Mouse (Mus musculus) neural tube, embryonic 13.5 days (tissue): ENCODE measurements around the gene Hemk1. TPM values are rescaled to one million over a fixed set of nuclear protein-coding genes. Genes with fewer than 3 reads are reported as not detected.

Experiments
- ATAC-seq: fragments of 200-750 bp; cut with Nextera tagmentation; 2 replicates; pipeline ENCODE4 v1.8.0; 2017; ENCODE audit warnings: low read depth, mild to moderate bottlenecking, moderate TSS enrichment, moderate library complexity
- H3K27ac ChIP-seq: fragments of 300-500 bp; sonication (generic); replicated peaks from 2 replicates; pipeline ENCODE4 v1.5.1; 2015; ENCODE audit warnings: moderate library complexity, mild to moderate bottlenecking, inconsistent platforms
- H3K27me3 ChIP-seq: fragments of 300-500 bp; sonication (generic); 2 replicates; pipeline ENCODE4 v1.6.1; 2015; ENCODE audit warnings: mild to moderate bottlenecking, inconsistent platforms
- H3K36me3 ChIP-seq: fragments of 300-500 bp; sonication (generic); 2 replicates; pipeline ENCODE4 v1.6.1; 2015; ENCODE audit warnings: mild to moderate bottlenecking, inconsistent platforms
- H3K4me1 ChIP-seq: fragments of 300-500 bp; sonication (generic); replicated peaks from 2 replicates; pipeline ENCODE4 v1.6.1; 2015; ENCODE audit warnings: inconsistent platforms
- H3K4me2 ChIP-seq: fragments of 300-500 bp; sonication (generic); 2 replicates; pipeline ENCODE4 v1.6.1; 2015; ENCODE audit warnings: inconsistent platforms, mild to moderate bottlenecking, moderate library complexity
- H3K4me3 ChIP-seq: fragments of 300-500 bp; sonication (generic); 2 replicates; pipeline ENCODE4 v1.5.1; 2015; ENCODE audit warnings: mild to moderate bottlenecking, inconsistent platforms
- H3K9ac ChIP-seq: fragments of 300-500 bp; sonication (generic); 2 replicates; pipeline ENCODE4 v1.6.1; 2015; ENCODE audit warnings: moderate library complexity, mild to moderate bottlenecking, inconsistent platforms
- H3K9me3 ChIP-seq: fragments of 300-500 bp; sonication (generic); 2 replicates; pipeline ENCODE4 v1.6.1; 2016; ENCODE audit warnings: inconsistent platforms
- WGBS: fragments of 180-500 bp; shearing (Covaris S2); methylation state at CpG from one replicate; pipeline ENCODE4 v1.1.7; 2015; 5-methylcytosine and 5-hydroxymethylcytosine counted together
- polyA plus RNA-seq: library from polyadenylated mRNA; unstranded; fragments of >200 nt; fragmentation: Nextera tagmentation; extraction: Ambion mirVana; gene quantifications from 2 replicates; pipeline ENCODE4 v1.2.1, GENCODE M21; 2015

The Hemk1 gene
- polyA plus RNA-seq, 1 experiment from 2014 or later: 15.0 TPM

GRCm38 (mm10) chr9:107297059-107297458 lies 41.1 kb downstream of the Hemk1 start:
- peak; percentile 37 for ATAC-seq
- Histone ChIP-seq H3K27me3 (peaks cover 18% of the 10 kb centered on the region), H3K36me3 (peaks cover 19% of the 10 kb centered on the region), H3K27ac (peak overlapping the region; percentile 56), H3K9ac (peak overlapping the region; percentile 84), H3K4me1 (peaks cover 28% of the 10 kb centered on the region), H3K4me2 (peak overlapping the region; percentile 91), H3K9me3 (no peaks in the 10 kb centered on the region), H3K4me3 (peak overlapping the region; percentile 77)
- WGBS: 13% methylated on average over 16 of the region's 16 CpGs

- Histone ChIP-seq H3K9me3 (no peaks in the 10 kb centered on the region), H3K27ac (peak overlapping the region; percentile 56), H3K4me2 (peak overlapping the region; percentile 91), H3K4me1 (peaks cover 28% of the 10 kb centered on the region), H3K9ac (peak overlapping the region; percentile 84), H3K4me3 (peak overlapping the region; percentile 77), H3K27me3 (peaks cover 18% of the 10 kb centered on the region), H3K36me3 (peaks cover 14% of the 10 kb centered on the region)
- ATAC-seq: peak; percentile 96
- 2% methylated on average over 31 of the region's 31 CpGs for WGBS
Measured at GRCm38 (mm10) chr9:107296501-107296965, 41.6 kb downstream of the Hemk1 start.

DNA sequence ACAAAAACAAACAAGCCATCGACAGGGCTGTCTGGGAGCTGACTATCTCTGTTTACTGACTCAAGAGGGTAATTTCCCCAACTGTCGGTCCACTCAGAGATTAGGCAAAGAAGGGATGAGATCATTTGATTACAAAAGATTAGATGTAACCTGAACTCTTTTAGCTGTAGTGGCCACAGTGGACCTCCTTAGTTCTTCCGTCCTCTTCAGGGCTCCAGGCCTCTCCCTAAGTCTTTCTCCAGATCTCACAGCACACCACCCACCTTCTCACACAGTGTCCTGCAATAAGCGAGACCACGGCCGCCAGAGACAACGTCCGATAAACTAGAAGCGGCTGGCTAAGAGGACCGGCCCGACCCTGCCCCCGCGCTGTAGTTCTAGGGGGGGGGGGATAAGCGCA lies 42.1 kb downstream of the Hemk1 start:
- Histone ChIP-seq H3K9me3 (no peaks in the 10 kb centered on the region), H3K36me3 (peaks cover 9% of the 10 kb centered on the region), H3K9ac (peak overlapping the region; percentile 67), H3K27me3 (peaks cover 18% of the 10 kb centered on the region), H3K4me1 (peaks cover 28% of the 10 kb centered on the region), H3K27ac (no peak overlapping the region), H3K4me2 (peak overlapping the region; percentile 91), H3K4me3 (peak overlapping the region; percentile 77)
- WGBS: 12% methylated on average over 14 of the region's 14 CpGs
- ATAC-seq: peak; percentile 33

DNA sequence AAGGTAGTCTGAATTCAATTTTAAA lies 42.3 kb downstream of the Hemk1 start, which contains the start of gene Cish:
TSS of gene Cish (plus strand) at position 11 of the 25 bp plus-strand sequence.
- peaks cover 7% of the 10 kb centered on the region for H3K36me3 ChIP-seq
- no peak for ATAC-seq
- peak within 1 kb of the TSS; percentile 77 for H3K4me3 ChIP-seq
- peaks cover 18% of the 10 kb centered on the region for H3K27me3 ChIP-seq
- peak within 1 kb of the TSS; percentile 84 for H3K9ac ChIP-seq
- no peaks in the 10 kb centered on the region for H3K9me3 ChIP-seq
- H3K27ac ChIP-seq: peak within 1 kb of the TSS; percentile 56
- peaks cover 28% of the 10 kb centered on the region for H3K4me1 ChIP-seq
- H3K4me2 ChIP-seq: peak within 1 kb of the TSS; percentile 91

DNA sequence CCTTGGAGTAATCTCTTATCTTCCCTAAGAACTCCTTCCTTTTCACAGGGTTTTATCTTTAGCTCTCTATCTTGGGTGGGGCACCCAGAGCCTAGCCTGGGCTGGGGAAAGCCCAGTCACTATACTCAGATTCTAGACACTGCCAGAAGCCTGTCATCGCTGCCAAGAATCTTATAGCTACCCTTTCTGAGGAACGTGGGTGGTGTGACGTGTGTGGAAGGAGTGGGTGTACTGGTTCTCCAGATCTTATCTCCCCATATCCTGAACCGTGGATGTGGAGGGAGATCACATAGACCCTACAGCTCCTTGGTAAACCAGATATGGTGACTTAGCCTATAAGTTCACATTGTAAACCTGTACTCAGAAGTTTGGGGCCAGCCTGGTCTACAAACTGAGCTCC lies 42.5 kb downstream of the Hemk1 start:
- peak overlapping the region; percentile 77; the same call in 1 of the 2 replicates for H3K4me3 ChIP-seq
- H3K27ac ChIP-seq: no peak overlapping the region
- peaks cover 5% of the 10 kb centered on the region; the same call in 1 of the 2 replicates for H3K36me3 ChIP-seq
- H3K4me1 ChIP-seq: peaks cover 28% of the 10 kb centered on the region
- H3K9ac ChIP-seq: no peak overlapping the region
- peaks cover 18% of the 10 kb centered on the region for H3K27me3 ChIP-seq
- 88% methylated on average over 4 of the region's 4 CpGs for WGBS
- no peaks in the 10 kb centered on the region for H3K9me3 ChIP-seq
- H3K4me2 ChIP-seq: peak overlapping the region; percentile 91
- ATAC-seq: no peak

DNA sequence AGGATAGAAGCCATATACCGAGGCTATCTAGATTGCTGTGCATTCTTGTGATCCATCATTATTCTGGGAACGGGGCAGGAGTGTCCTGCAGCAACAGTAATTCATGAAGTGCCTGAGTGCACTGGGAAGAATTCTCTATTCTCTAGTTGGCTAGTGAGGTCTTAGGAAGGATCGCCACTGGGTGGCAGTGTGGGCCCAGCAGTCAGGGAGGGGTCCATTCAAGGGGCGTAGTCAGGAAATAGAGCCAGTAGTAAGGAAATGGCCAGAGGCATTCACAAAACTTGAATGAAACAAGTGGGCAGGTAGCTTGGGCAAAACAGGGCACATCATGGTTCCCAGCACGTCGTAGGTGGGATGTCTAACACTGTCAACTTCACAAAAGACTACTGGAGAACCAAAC lies 43.9 kb downstream of the Hemk1 start:
- no peaks in the 10 kb centered on the region for H3K36me3 ChIP-seq
- H3K4me2 ChIP-seq: no peak overlapping the region
- no peak overlapping the region for H3K27ac ChIP-seq
- no peaks in the 10 kb centered on the region for H3K9me3 ChIP-seq
- 5% methylated on average over 6 of the region's 6 CpGs for WGBS
- peaks cover 34% of the 10 kb centered on the region for H3K4me1 ChIP-seq
- ATAC-seq: no peak
- H3K4me3 ChIP-seq: no peak overlapping the region
- H3K27me3 ChIP-seq: peaks cover 31% of the 10 kb centered on the region
- no peak overlapping the region for H3K9ac ChIP-seq

DNA sequence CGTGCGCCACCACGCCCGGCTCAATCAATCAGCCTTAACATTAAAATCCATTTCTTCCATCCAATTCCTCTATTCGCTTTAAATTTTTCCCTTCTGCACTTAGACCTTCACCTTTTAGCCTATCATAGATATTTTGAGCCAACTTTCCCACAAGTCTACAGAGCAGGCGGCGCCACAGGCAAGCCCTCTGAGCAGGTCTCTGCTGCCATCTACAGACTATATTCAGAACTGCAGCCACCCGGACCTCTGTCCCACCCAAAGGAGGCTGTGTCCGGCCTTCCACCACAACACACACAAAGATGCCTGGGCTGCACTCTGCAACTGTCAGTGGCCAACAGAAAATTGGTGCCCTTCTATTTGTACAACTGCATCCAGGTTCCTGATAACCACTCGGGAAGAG lies 47.3 kb downstream of the Hemk1 start:
- H3K9ac ChIP-seq: no peak overlapping the region
- peaks cover 12% of the 10 kb centered on the region for H3K4me1 ChIP-seq
- WGBS: 29% methylated on average over 10 of the region's 10 CpGs
- no peaks in the 10 kb centered on the region for H3K9me3 ChIP-seq
- no peak overlapping the region for H3K27ac ChIP-seq
- no peak overlapping the region for H3K4me2 ChIP-seq
- peaks cover 43% of the 10 kb centered on the region for H3K27me3 ChIP-seq
- ATAC-seq: no peak
- no peak overlapping the region for H3K4me3 ChIP-seq
- H3K36me3 ChIP-seq: no peaks in the 10 kb centered on the region

GRCm38 (mm10) chr9:107289211-107290076 lies 48.7 kb downstream of the Hemk1 start, which contains the start of gene Mapkapk3:
Gene Mapkapk3 (minus strand): TSS chr9:107289877.
- Histone ChIP-seq H3K27me3 (peaks cover 36% of the 10 kb centered on the region), H3K4me3 (peak within 1 kb of the TSS; percentile 41), H3K4me2 (peak within 1 kb of the TSS; percentile 68), H3K4me1 (peaks cover 11% of the 10 kb centered on the region), H3K27ac (no peak within 1 kb of the TSS), H3K36me3 (no peaks in the 10 kb centered on the region), H3K9me3 (no peaks in the 10 kb centered on the region), H3K9ac (peak within 1 kb of the TSS; percentile 52)
- peak; percentile 66; the same call in 1 of the 2 replicates for ATAC-seq
- 2% methylated on average over 48 of the region's 49 CpGs for WGBS

GRCm38 (mm10) chr9:107288711-107289110 lies 49.4 kb downstream of the Hemk1 start:
- WGBS: 23% methylated on average over 8 of the region's 8 CpGs
- H3K4me1 ChIP-seq: peaks cover 11% of the 10 kb centered on the region
- peaks cover 36% of the 10 kb centered on the region for H3K27me3 ChIP-seq
- peak overlapping the region; percentile 68 for H3K4me2 ChIP-seq
- H3K9me3 ChIP-seq: no peaks in the 10 kb centered on the region
- peak overlapping the region; percentile 41; the same call in 1 of the 2 replicates for H3K4me3 ChIP-seq
- H3K36me3 ChIP-seq: no peaks in the 10 kb centered on the region
- H3K9ac ChIP-seq: no peak overlapping the region
- ATAC-seq: no peak
- no peak overlapping the region for H3K27ac ChIP-seq

DNA sequence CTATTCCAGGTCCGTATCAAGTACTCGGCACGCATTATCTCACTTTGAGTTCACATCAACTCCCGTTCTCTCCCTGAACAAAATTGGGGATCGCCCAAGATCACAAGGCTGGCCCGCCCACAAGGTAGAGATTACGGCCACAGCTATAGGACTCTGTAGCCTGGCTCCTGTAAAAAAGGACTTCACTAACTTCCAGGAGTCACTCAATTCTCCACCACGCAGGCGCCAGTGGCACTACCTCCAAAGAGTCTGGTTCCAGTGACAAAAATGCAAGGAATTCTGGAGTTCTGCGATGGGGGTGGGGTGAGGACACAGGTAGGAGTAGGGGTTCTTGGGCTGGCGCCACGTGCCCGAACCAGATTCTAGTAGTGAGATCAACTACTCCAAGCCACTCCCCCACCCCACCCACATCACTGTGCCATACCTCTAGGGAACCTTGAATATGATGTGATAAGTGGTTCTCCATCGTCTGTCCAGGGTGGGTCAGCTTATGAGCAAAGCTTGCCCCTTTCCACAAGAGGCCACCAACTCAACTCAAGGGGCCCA lies 50.0 kb downstream of the Hemk1 start:
- ATAC-seq: no peak
- H3K9ac ChIP-seq: no peak overlapping the region
- H3K9me3 ChIP-seq: no peaks in the 10 kb centered on the region
- 91% methylated on average over 14 of the region's 14 CpGs for WGBS
- no peak overlapping the region for H3K27ac ChIP-seq
- no peak overlapping the region for H3K4me2 ChIP-seq
- no peaks in the 10 kb centered on the region for H3K36me3 ChIP-seq
- peaks cover 11% of the 10 kb centered on the region for H3K4me1 ChIP-seq
- no peak overlapping the region for H3K4me3 ChIP-seq
- peaks cover 34% of the 10 kb centered on the region for H3K27me3 ChIP-seq

DNA sequence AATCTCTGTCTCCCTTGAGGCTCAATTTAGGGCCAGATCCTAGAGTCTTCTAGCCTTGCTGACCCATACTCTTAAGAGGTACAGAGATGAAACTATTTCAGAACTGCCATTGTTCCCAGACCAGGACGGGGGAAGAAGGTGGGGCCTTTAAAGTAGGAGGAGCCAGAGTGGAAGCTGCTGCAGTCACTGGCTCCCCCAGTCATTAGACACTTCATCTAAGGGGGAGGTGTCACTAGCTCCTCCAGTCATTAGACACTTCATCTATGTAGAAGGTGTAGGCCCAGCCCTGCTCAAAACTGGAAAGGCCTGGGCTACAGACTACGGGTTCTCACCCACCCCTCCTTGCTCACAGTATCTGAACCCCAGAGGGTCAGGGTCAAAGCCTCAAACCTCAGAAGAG lies 50.9 kb downstream of the Hemk1 start:
- H3K27me3 ChIP-seq: peaks cover 26% of the 10 kb centered on the region
- ATAC-seq: no peak
- H3K4me1 ChIP-seq: peaks cover 11% of the 10 kb centered on the region
- WGBS: 79% methylated on average over 2 of the region's 2 CpGs
- no peak overlapping the region for H3K4me2 ChIP-seq
- H3K9ac ChIP-seq: no peak overlapping the region
- no peak overlapping the region for H3K4me3 ChIP-seq
- H3K27ac ChIP-seq: no peak overlapping the region
- H3K36me3 ChIP-seq: no peaks in the 10 kb centered on the region
- H3K9me3 ChIP-seq: no peaks in the 10 kb centered on the region

GRCm38 (mm10) chr9:107285009-107285408 lies 53.1 kb downstream of the Hemk1 start:
- no peak overlapping the region for H3K9ac ChIP-seq
- H3K9me3 ChIP-seq: no peaks in the 10 kb centered on the region
- H3K27me3 ChIP-seq: peaks cover 19% of the 10 kb centered on the region
- WGBS: 21% methylated on average over 3 of the region's 3 CpGs
- no peak overlapping the region for H3K4me2 ChIP-seq
- no peak overlapping the region for H3K27ac ChIP-seq
- H3K4me3 ChIP-seq: no peak overlapping the region
- H3K36me3 ChIP-seq: no peaks in the 10 kb centered on the region
- peaks cover 16% of the 10 kb centered on the region for H3K4me1 ChIP-seq
- no peak for ATAC-seq

GRCm38 (mm10) chr9:107282951-107283350 lies 55.2 kb downstream of the Hemk1 start:
- Histone ChIP-seq H3K27ac (no peak overlapping the region), H3K4me3 (no peak overlapping the region), H3K4me1 (peaks cover 26% of the 10 kb centered on the region), H3K27me3 (no peaks in the 10 kb centered on the region), H3K9ac (no peak overlapping the region), H3K9me3 (no peaks in the 10 kb centered on the region), H3K4me2 (no peak overlapping the region), H3K36me3 (no peaks in the 10 kb centered on the region)
- no peak for ATAC-seq
- WGBS: 96% methylated on average over 9 of the region's 9 CpGs
